Mouse (Mus musculus) midbrain, embryonic 12.5 days (tissue): Measurements from ENCODE around the gene Fam193b. TPM values are rescaled to one million over a fixed set of nuclear protein-coding genes. Genes with fewer than 3 reads are reported as not detected.
"Not testable (repeated sequence)": the region's sequence is repeated elsewhere in the genome, so short reads cannot be mapped to it uniquely, and the experiment has no call there.

ENCODE experiments used
- ATAC-seq: fragments of 200-750 bp; cut with Nextera tagmentation; 2 replicates; pipeline ENCODE4 v1.8.0; 2017; ENCODE audit warnings: low read depth, moderate TSS enrichment, moderate library complexity; ENCODE audit not compliant: low FRiP score
- H3K27ac ChIP-seq: fragments of 300-500 bp; sonication (generic); replicated peaks from 2 replicates; pipeline ENCODE4 v1.5.1; 2016; ENCODE audit warnings: mild to moderate bottlenecking
- H3K27me3 ChIP-seq: fragments of 300-500 bp; sonication (generic); 2 replicates; pipeline ENCODE4 v1.6.1; 2016; ENCODE audit warnings: mild to moderate bottlenecking
- H3K36me3 ChIP-seq: fragments of 300-500 bp; sonication (generic); 2 replicates; pipeline ENCODE4 v1.6.1; 2016
- H3K4me1 ChIP-seq: fragments of 300-500 bp; sonication (generic); 2 replicates; pipeline ENCODE4 v1.6.1; 2016
- H3K4me2 ChIP-seq: fragments of 300-500 bp; sonication (generic); replicated peaks from 2 replicates; pipeline ENCODE4 v1.6.1; 2016; ENCODE audit warnings: mild to moderate bottlenecking, moderate library complexity
- H3K4me3 ChIP-seq: fragments of 300-500 bp; sonication (generic); 2 replicates; pipeline ENCODE4 v1.5.1; 2016; ENCODE audit warnings: mild to moderate bottlenecking
- H3K9ac ChIP-seq: fragments of 300-500 bp; sonication (generic); replicated peaks from 2 replicates; pipeline ENCODE4 v1.6.1; 2016; ENCODE audit warnings: mild to moderate bottlenecking, moderate library complexity
- H3K9me3 ChIP-seq: fragments of 300-500 bp; sonication (generic); 2 replicates; pipeline ENCODE4 v1.6.1; 2016; ENCODE audit warnings: mild to moderate bottlenecking
- WGBS: fragments of 180-500 bp; shearing (Covaris S2); methylation state at CpG from one replicate; pipeline ENCODE4 v1.1.7; 2016; 5-methylcytosine and 5-hydroxymethylcytosine counted together
- polyA plus RNA-seq: library from polyadenylated mRNA; unstranded; fragments of >200 nt; fragmentation: Nextera tagmentation; extraction: Ambion mirVana; gene quantifications from 2 replicates; pipeline ENCODE4 v1.2.1, GENCODE M21; 2016

Gene Fam193b
- polyA plus RNA-seq, 1 experiment from 2014 or later: 67.7 TPM

DNA sequence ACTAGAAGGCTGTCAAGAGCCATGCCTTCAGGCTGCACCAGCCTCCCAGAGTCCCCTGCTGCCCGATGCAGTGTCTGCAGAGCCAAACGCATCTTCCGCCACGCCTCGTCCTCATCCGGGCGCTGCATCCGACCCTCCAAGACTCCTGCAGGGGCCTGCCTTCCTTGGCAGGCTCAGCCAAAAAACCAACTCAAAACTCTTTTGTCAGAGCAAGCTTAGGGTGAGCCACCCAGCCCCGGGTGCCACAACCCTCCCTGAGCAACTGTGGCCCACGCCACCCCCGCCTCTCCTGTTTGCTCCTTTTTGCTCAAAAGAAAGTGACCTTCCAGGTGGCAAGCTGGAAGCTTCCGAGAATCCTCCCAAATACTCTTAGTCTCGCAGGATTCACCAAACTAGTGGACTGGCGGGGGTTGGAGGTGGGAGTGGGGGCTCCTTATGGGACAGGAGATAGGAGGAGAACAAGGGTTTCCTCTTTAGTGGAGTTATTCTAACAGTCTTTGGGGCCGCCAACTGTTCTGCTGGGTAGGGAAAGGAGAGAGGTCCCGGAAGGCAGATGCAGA lies 1.1 kb downstream of the Fam193b start:
- Histone ChIP-seq H3K4me1 (peaks cover 23% of the 10 kb centered on the region), H3K27ac (peak overlapping the region; percentile 90), H3K36me3 (peaks cover 26% of the 10 kb centered on the region), H3K9ac (peak overlapping the region; percentile 94), H3K27me3 (no peaks in the 10 kb centered on the region), H3K4me2 (peak overlapping the region; percentile 98), H3K9me3 (no peaks in the 10 kb centered on the region), H3K4me3 (peak overlapping the region; percentile 97)
- ATAC-seq: no peak
- 4% methylated on average over 16 of the region's 16 CpGs for WGBS

DNA sequence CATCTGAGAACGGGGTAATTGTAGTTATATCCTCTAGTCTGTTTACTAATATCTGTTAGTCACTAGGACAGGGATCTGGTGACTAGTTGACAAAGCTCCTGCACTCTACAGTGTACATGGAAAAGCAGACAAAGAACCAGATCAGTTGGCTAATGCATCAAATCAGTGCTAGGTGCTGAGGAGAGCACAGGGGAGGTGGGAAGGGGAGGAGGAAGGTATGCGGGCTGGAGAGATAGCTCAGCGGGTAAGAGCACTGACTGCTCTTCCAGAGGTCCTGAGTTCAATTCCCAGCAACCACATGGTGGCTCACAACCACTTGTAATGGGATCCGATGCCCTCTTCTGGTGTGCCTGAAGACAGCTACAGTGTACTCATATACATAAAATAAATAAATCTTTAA lies 2.4 kb downstream of the Fam193b start:
- H3K9ac ChIP-seq, H3K27me3 ChIP-seq, H3K9me3 ChIP-seq, H3K27ac ChIP-seq, H3K4me3 ChIP-seq, ATAC-seq, H3K4me2 ChIP-seq: not testable (repeated sequence)
- WGBS: 92% methylated on average over 4 of the region's 4 CpGs
- Histone ChIP-seq H3K4me1 (peaks cover 23% of the 10 kb centered on the region), H3K36me3 (peaks cover 36% of the 10 kb centered on the region)

DNA sequence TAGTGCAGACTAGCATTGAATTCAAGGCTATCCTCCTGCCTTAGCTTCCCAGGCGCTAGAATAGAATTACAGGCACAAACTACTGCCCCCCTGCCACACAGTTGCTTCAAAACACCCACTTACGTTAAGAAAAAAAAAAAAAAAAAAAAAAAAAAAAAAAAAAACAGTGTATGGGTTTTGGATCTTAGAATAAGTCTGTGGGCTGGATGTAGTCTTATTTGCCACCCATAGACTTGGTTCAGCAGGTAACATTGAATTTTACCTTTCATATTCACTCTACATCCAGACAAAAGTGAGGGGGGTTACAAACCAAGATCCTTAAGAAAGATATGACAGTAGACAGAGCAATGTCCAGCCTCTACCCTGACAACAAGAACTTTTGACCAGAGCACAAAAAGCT lies 3.0 kb downstream of the Fam193b start:
- Histone ChIP-seq H3K27me3 (no peaks in the 10 kb centered on the region), H3K4me3 (no peak overlapping the region), H3K4me1 (peaks cover 23% of the 10 kb centered on the region), H3K9me3 (no peaks in the 10 kb centered on the region), H3K27ac (no peak overlapping the region), H3K36me3 (peaks cover 42% of the 10 kb centered on the region), H3K4me2 (no peak overlapping the region), H3K9ac (no peak overlapping the region)
- no peak for ATAC-seq
- 91% methylated on average over 2 of the region's 2 CpGs for WGBS

DNA sequence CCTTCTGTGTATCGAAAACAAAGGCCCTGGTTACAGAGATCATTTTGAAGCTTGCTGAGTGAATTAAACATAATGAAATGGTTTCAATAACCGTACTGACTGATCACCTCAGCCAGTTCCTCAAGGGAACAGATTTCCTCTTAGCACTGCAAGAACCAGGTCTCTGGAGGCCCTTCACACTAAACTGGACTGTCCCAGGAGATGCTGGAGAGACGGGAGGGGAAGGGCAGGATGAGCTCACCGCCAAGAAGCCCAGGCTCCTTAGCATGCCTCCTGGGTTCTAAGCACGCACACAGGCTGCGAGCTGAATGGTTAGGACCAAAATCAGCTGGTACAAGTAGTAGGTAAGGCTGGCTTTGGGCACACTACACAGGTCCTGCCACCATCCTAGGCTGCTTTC lies 3.9 kb downstream of the Fam193b start:
- no peaks in the 10 kb centered on the region for H3K9me3 ChIP-seq
- peaks cover 44% of the 10 kb centered on the region for H3K36me3 ChIP-seq
- H3K4me3 ChIP-seq: no peak overlapping the region
- H3K27me3 ChIP-seq: no peaks in the 10 kb centered on the region
- no peak overlapping the region for H3K9ac ChIP-seq
- WGBS: 90% methylated on average over 6 of the region's 6 CpGs
- H3K4me1 ChIP-seq: peaks cover 19% of the 10 kb centered on the region
- no peak overlapping the region for H3K27ac ChIP-seq
- no peak overlapping the region for H3K4me2 ChIP-seq
- ATAC-seq: no peak

DNA sequence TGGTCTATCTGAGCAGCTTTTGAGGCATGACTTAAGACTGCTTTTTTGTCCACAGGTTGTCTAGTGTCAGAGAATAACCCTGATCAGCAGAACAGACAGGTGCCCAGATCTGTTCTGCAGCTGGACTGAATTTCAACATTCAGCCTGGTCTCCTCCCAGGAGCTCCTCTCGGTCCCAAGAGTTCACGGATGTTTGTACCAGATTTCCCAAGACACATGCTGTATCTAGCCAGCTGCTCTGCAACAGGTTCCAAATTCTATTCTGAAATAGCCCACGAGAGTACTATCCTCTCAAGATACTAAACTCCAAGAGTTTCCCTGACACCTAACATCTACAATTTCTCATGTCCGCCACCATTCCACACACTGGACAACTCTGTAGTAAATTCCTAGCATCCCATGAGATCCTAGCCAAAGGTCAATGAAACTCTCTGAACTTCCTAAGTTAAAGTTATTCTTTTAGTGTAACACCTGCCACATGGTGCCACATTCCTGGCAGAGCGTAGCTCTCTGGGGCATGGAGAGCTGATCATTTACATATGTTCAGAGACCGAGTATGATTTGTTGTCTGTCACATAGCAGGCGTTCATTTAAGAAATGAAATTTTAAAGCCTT lies 7.5 kb downstream of the Fam193b start:
- ATAC-seq: no peak
- no peak overlapping the region for H3K4me3 ChIP-seq
- H3K27me3 ChIP-seq: no peaks in the 10 kb centered on the region
- no peak overlapping the region for H3K9ac ChIP-seq
- H3K36me3 ChIP-seq: peaks cover 44% of the 10 kb centered on the region
- 86% methylated on average over 7 of the region's 7 CpGs for WGBS
- H3K27ac ChIP-seq: no peak overlapping the region
- H3K4me2 ChIP-seq: no peak overlapping the region
- no peaks in the 10 kb centered on the region for H3K9me3 ChIP-seq
- peaks cover 5% of the 10 kb centered on the region; the same call in 1 of the 2 replicates for H3K4me1 ChIP-seq

DNA sequence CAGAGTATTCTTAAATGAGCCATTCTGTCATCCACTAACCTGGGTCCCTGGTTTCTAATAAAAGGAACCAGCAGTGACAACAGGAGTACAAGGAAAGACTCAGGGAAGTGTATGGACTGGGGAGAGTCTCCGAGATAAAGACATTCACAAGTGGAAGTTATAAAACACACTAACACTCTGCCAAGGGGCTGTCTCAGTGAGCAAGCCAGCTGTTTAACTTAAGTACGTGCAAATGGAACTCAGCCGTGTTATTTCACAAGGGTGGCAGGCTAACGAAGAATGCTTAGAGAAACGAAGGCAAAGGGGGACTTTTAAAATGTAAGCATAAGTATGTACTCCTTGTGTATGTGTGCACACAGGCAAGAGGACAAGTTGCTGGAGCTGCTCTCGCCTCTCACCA lies 13.4 kb downstream of the Fam193b start:
- Histone ChIP-seq H3K4me2 (no peak overlapping the region), H3K4me1 (no peaks in the 10 kb centered on the region), H3K27me3 (no peaks in the 10 kb centered on the region)

DNA sequence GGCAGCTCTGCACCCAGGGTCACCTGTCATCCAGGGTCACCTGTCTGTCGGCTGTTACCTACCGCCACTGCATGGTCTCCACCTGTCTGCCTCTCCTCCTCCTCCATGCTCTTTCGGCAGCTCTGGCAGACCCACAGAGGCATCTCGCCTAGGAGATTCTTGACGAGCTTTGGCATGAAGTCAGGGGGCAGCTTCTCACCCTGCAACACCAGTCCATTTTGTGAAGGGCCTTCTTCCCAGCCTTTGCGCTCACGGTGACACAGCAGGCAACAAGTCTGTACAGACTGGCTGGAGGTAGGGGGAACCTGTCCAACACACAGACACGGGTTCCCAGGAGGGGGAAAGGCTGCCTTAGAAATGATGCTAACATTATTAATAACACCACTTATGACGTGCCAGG lies 15.0 kb downstream of the Fam193b start:
- Histone ChIP-seq H3K36me3 (peaks cover 51% of the 10 kb centered on the region), H3K4me3 (no peak overlapping the region), H3K27me3 (no peaks in the 10 kb centered on the region), H3K4me1 (no peaks in the 10 kb centered on the region), H3K9ac (no peak overlapping the region), H3K27ac (no peak overlapping the region), H3K9me3 (no peaks in the 10 kb centered on the region), H3K4me2 (no peak overlapping the region)
- ATAC-seq: no peak
- 95% methylated on average over 9 of the region's 9 CpGs for WGBS

More for the DNA sequence above, 13.4 kb downstream of the Fam193b start:
- Histone ChIP-seq H3K9me3 (no peaks in the 10 kb centered on the region), H3K36me3 (peaks cover 42% of the 10 kb centered on the region), H3K27ac (no peak overlapping the region), H3K4me3 (no peak overlapping the region), H3K9ac (no peak overlapping the region)
- 96% methylated on average over 6 of the region's 6 CpGs for WGBS
- ATAC-seq: no peak

DNA sequence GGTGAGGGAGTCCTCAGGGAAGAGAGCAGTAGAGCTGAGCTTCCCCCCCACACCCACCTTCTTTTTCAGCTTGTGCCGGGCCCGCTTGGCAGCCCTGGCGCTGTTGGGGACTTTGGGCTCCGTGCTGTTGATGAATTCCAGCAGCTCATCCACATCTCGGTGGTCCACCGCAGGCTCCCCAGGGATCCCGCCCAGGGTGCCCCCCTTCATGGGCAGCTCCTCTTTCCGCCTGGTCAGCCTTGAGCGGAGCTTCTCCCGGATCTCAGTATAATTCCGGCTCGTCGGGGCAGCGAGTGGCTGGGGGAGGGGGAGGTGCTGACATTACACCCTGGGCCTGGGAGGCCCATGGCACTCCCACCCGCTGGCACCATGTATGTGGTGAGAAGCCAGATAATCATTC lies 21.9 kb downstream of the Fam193b start:
- Histone ChIP-seq H3K4me3 (no peak overlapping the region), H3K9me3 (no peaks in the 10 kb centered on the region), H3K4me1 (no peaks in the 10 kb centered on the region), H3K27ac (no peak overlapping the region), H3K4me2 (no peak overlapping the region), H3K9ac (no peak overlapping the region), H3K36me3 (peaks cover 98% of the 10 kb centered on the region), H3K27me3 (no peaks in the 10 kb centered on the region)
- ATAC-seq: no peak
- 93% methylated on average over 15 of the region's 15 CpGs for WGBS

DNA sequence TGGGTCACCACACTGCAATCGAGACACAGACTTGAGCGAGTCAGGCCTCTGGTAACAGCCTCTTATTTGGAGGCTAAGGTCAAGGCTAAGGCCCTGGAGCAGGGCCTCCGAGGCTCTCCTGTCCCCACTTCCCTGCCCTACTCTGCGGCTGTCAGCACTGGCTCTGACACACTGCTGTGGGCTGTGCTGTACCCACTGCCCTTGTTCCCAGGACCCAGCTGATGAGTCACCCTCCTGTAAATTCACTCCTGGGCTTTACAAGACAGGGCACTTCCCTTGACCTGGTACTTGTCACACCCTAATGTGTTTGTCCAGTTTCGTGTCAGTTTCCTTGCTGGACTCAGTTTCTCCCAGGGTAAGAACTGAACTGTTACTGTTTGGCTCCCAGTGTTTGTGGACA lies 22.5 kb downstream of the Fam193b start:
- 95% methylated on average over 5 of the region's 5 CpGs for WGBS
- Histone ChIP-seq H3K36me3 (peaks cover 98% of the 10 kb centered on the region), H3K4me3 (no peak overlapping the region), H3K4me2 (no peak overlapping the region), H3K27ac (no peak overlapping the region), H3K4me1 (no peaks in the 10 kb centered on the region), H3K27me3 (no peaks in the 10 kb centered on the region), H3K9me3 (no peaks in the 10 kb centered on the region), H3K9ac (no peak overlapping the region)
- no peak for ATAC-seq

DNA sequence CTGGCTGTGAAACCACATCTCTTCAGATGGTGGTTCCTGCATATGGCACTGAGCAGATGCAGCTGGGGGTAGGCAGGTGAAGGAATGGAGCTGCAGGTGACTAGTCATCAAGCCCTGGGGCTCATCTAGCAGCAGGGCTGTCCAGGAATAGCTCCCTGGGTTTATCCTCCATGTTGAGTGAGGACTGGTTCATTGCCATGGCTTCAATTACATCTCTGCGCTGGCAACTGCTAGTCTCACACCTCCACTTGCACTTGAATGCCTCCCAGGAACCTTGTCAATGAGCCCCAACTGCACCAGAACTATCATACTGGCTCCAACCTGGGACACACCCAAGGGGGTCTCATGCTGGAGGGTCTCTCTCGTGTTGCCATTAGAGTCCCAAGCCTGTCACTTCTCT lies 23.0 kb downstream of the Fam193b start:
- Histone ChIP-seq H3K4me3 (no peak overlapping the region), H3K27ac (no peak overlapping the region), H3K4me2 (no peak overlapping the region), H3K9ac (no peak overlapping the region), H3K9me3 (no peaks in the 10 kb centered on the region), H3K36me3 (peaks cover 98% of the 10 kb centered on the region), H3K27me3 (no peaks in the 10 kb centered on the region), H3K4me1 (no peaks in the 10 kb centered on the region)
- WGBS: 98% methylated on average over 2 of the region's 2 CpGs
- ATAC-seq: no peak

DNA sequence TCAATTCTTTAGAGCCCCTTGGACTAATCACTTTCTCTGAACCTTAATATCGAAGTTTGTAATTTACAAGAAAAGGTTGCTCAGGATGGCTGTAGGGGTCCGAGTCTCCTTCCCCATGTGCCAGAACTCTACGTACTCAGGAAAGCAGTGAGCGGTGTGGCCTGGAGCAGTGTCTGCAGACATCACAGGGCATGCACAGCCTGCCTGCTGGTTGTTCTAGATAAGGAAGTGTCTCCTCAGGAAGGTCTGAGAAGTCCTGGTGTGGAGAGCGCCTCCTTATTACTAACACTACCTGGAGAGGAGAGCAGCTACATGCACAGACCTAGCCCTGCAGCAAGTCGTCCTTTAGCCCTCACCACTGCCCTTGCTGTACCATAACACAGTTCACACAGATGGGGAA lies 26.1 kb downstream of the Fam193b start:
- Histone ChIP-seq H3K4me3 (no peak overlapping the region), H3K27me3 (no peaks in the 10 kb centered on the region), H3K4me1 (no peaks in the 10 kb centered on the region), H3K4me2 (no peak overlapping the region), H3K9ac (no peak overlapping the region), H3K36me3 (peaks cover 100% of the 10 kb centered on the region), H3K9me3 (no peaks in the 10 kb centered on the region), H3K27ac (no peak overlapping the region)
- ATAC-seq: no peak
- WGBS: 93% methylated on average over 6 of the region's 6 CpGs

DNA sequence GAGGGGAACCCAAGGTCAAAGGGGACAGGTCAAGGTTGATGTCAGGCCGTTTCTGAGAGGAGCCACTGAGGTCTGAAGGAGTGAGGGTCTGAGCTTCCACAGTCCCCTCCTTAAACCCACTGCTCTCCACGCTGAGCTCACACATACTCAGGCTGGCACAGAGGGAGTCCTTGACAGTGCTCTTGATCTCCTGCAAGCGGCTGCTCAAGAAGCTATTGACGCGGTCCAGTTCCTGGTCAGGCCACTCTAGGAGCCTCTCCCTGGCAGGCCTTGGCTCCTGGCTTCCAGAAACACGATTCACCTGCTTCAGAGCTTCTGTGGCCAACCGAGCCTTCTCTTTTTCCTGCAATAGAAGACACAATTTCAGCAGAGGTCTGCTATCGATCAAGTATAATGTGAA lies 27.5 kb downstream of the Fam193b start:
- H3K4me1 ChIP-seq: no peaks in the 10 kb centered on the region
- no peaks in the 10 kb centered on the region for H3K9me3 ChIP-seq
- ATAC-seq: no peak
- H3K9ac ChIP-seq: no peak overlapping the region
- 92% methylated on average over 8 of the region's 8 CpGs for WGBS
- H3K4me2 ChIP-seq: no peak overlapping the region
- no peak overlapping the region for H3K4me3 ChIP-seq
- H3K27ac ChIP-seq: no peak overlapping the region
- peaks cover 100% of the 10 kb centered on the region for H3K36me3 ChIP-seq
- H3K27me3 ChIP-seq: no peaks in the 10 kb centered on the region

DNA sequence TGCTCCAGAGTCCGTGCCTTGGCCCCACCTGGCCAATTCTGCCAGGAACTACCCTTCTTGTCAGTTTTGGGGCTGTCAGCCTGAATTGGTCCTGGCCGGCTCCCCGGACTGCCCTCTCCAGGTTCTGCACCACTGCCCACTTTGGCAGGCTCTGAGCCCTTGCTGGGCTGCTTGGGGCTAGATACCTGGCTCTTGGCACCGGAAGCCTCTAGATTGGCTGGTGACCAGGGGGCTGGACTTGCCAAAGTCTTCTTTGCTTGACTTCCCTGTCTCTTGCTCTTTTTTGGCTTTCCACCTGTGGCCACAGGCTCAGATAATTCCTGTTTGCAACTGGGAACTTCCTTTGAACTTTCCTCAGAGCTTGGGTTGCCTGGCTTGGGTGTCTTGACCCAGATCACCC lies 28.0 kb downstream of the Fam193b start:
- no peaks in the 10 kb centered on the region for H3K4me1 ChIP-seq
- H3K9me3 ChIP-seq: no peaks in the 10 kb centered on the region
- H3K4me3 ChIP-seq: no peak overlapping the region
- H3K27me3 ChIP-seq: no peaks in the 10 kb centered on the region
- ATAC-seq: no peak
- no peak overlapping the region for H3K4me2 ChIP-seq
- no peak overlapping the region for H3K9ac ChIP-seq
- no peak overlapping the region for H3K27ac ChIP-seq
- peaks cover 100% of the 10 kb centered on the region for H3K36me3 ChIP-seq
- 97% methylated on average over 4 of the region's 4 CpGs for WGBS
